Mouse (Mus musculus): Measurements from ENCODE around the gene Ift22. TPM values are rescaled to one million over a fixed set of nuclear protein-coding genes. Genes with fewer than 3 reads are reported as not detected.
"Not testable (repeated sequence)": the region's sequence is repeated elsewhere in the genome, so short reads cannot be mapped to it uniquely, and the experiment has no call there.

Gene Ift22
- total RNA-seq, 2 experiments from 2014 or later: 85.7 to 88.0 TPM

- DNase-seq (ENCODE audit: low spot score in 2 of 2): no peak
Measured at GRCm38 (mm10) chr5:136905630-136906029, 2.3 kb upstream of the Ift22 start.

- DNase-seq (ENCODE audit: low spot score in 2 of 2): no peak
Measured at GRCm38 (mm10) chr5:136907587-136907986, 363 bp upstream of the Ift22 start.

- DNase-seq (ENCODE audit: low spot score in 2 of 2): no peak
Measured at GRCm38 (mm10) chr5:136914183-136914582, 6.2 kb downstream of the Ift22 start.

- no peak for DNase-seq (ENCODE audit: low spot score in 2 of 2)
Measured at GRCm38 (mm10) chr5:136917613-136918242, 9.8 kb downstream of the Ift22 start.

- peak; percentile 79 to 91 for DNase-seq (ENCODE audit: low spot score in 2 of 2)
Measured at GRCm38 (mm10) chr5:136918655-136919472, 10.9 kb downstream of the Ift22 start.

GRCm38 (mm10) chr5:136919546-136920301, 11.8 kb downstream of the Ift22 start:
- DNase-seq (ENCODE audit: low spot score in 2 of 2): peak in 1 of 2 experiments; percentile 14

- DNase-seq (ENCODE audit: low spot score in 2 of 2): no peak
Measured at GRCm38 (mm10) chr5:136922830-136923229, 14.9 kb downstream of the Ift22 start.

- DNase-seq (ENCODE audit: low spot score in 2 of 2): no peak
Measured at GRCm38 (mm10) chr5:136923751-136924478, 16.0 kb downstream of the Ift22 start.

- DNase-seq (ENCODE audit: low spot score in 2 of 2): peak; percentile 71 to 92
Measured at GRCm38 (mm10) chr5:136929073-136929472, 21.1 kb downstream of the Ift22 start.

GRCm38 (mm10) chr5:136931896-136932295, 23.9 kb downstream of the Ift22 start:
- DNase-seq (ENCODE audit: low spot score in 2 of 2): peak in 1 of 2 experiments; percentile 30

GRCm38 (mm10) chr5:136932956-136933355, 25.0 kb downstream of the Ift22 start:
- no peak for DNase-seq (ENCODE audit: low spot score in 2 of 2)

- no peak for DNase-seq (ENCODE audit: low spot score in 2 of 2)
Measured at GRCm38 (mm10) chr5:136933930-136934329, 26.0 kb downstream of the Ift22 start.

GRCm38 (mm10) chr5:136935905-136936695, 28.1 kb downstream of the Ift22 start:
- no peak for DNase-seq (ENCODE audit: low spot score in 2 of 2)

- no peak for DNase-seq (ENCODE audit: low spot score in 2 of 2)
Measured at GRCm38 (mm10) chr5:136936750-136937149, 28.8 kb downstream of the Ift22 start.

GRCm38 (mm10) chr5:136937621-136938020, 29.7 kb downstream of the Ift22 start:
- DNase-seq (ENCODE audit: low spot score in 2 of 2): no peak

- DNase-seq (ENCODE audit: low spot score in 2 of 2): no peak
Measured at GRCm38 (mm10) chr5:136939284-136939683, 31.3 kb downstream of the Ift22 start.

- not testable (repeated sequence) for DNase-seq (ENCODE audit: low spot score in 2 of 2)
Measured at GRCm38 (mm10) chr5:136940029-136940428, 32.1 kb downstream of the Ift22 start.

- no peak for DNase-seq (ENCODE audit: low spot score in 2 of 2)
Measured at GRCm38 (mm10) chr5:136940845-136941560, 33.1 kb downstream of the Ift22 start.

- DNase-seq (ENCODE audit: low spot score in 2 of 2): no peak
Measured at GRCm38 (mm10) chr5:136942781-136943180, 34.8 kb downstream of the Ift22 start.

- DNase-seq (ENCODE audit: low spot score in 2 of 2): no peak
Measured at GRCm38 (mm10) chr5:136943382-136943781, 35.4 kb downstream of the Ift22 start.
